ENCODE assay signal across 13 mouse cellular contexts in the genomic region with DNA sequence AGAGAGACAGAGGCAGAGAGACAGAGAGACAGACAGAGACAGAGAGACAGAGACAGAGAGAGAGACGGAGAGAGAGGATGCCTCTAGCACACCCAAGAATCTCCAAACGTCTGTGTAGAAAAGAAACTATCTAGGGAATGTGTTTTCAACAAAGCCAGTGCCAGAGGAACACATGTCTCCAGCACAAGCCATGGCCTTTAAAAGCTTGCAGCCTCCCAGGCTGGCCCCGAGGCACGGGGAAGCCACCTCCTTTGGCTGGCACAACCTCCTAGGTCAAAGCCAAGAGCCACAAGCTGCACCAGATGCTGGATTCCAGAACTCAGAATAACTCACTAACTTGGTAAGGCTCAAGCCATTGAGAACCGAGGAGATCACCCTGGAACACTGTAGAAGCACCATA. TPM values are rescaled to one million over a fixed set of nuclear protein-coding genes. Genes with fewer than 3 reads are reported as not detected.
DNase-seq lines count a peak whose midpoint lies in the region; ATAC-seq lines count a peak whose summit lies in the region.
"Had no signal": no experiment of that assay in that cellular context is flagged by ENCODE, and none has a peak within 500 bp of the region (broad histone marks: within the 10 kb centered on the region; RNA-seq: fewer than 3 reads in every experiment).

No protein-coding gene starts in this region.

- peaks cover 50% of the 10 kb centered on the region for H3K4me1 ChIP-seq in heart, embryonic 15.5 days (replicated peaks)

- WGBS in heart, embryonic 15.5 days, result 24% methylated on average over 5 of the region's 5 CpGs

- H3K9ac ChIP-seq in heart, embryonic 15.5 days, result no peak overlapping the region
- H3K9ac ChIP-seq: embryonic facial prominence, embryonic 15.5 days; hindbrain, embryonic 14.5 days; lung, embryonic 15.5 days had no signal

- peak overlapping the region; percentile 32; the same call in 1 of the 2 replicates for H3K4me2 ChIP-seq in heart, embryonic 15.5 days
- H3K4me2 ChIP-seq: embryonic facial prominence, embryonic 15.5 days; hindbrain, embryonic 14.5 days; lung, embryonic 15.5 days had no signal

- DNase-seq in kidney, postnatal 36 days, result peak; percentile 43 to 44
- no peak for DNase-seq in kidney, postnatal 10 days
- peak; percentile 92 for DNase-seq in Muller cell, postnatal 12 days (ENCODE audit: inconsistent ontology term)
- peak; percentile 49 for DNase-seq in gastrocnemius, postnatal 10 days
- DNase-seq in right cerebral cortex, postnatal 36 days (ENCODE audit: low spot score in 2 of 2), result no peak
- DNase-seq in left cerebral cortex, postnatal 25 days (ENCODE audit: low spot score in 2 of 2), result no peak
- no peak for DNase-seq in urinary bladder, postnatal 25 days (ENCODE audit: low spot score)
- DNase-seq: thymus, postnatal 14 days had no signal

- intact Hi-C loops in left cerebral cortex, postnatal 25 days (cut with DNase I), result no loop called here

- peak; percentile 72 for ATAC-seq in heart, embryonic 15.5 days (replicated peaks; ENCODE audit: insufficient number of reproducible peaks, insufficient read depth, low FRiP score, low read depth)
- ATAC-seq: CD4-positive, CD25-positive, alpha-beta regulatory T cell, adult 4 months had no signal

- no peaks in the 10 kb centered on the region for H3K9me3 ChIP-seq in heart, embryonic 15.5 days (replicated peaks)
- H3K9me3 ChIP-seq: embryonic facial prominence, embryonic 15.5 days; lung, embryonic 15.5 days had no signal

- no peaks in the 10 kb centered on the region; the same call in 1 of the 2 replicates for H3K36me3 ChIP-seq in heart, embryonic 15.5 days
- H3K36me3 ChIP-seq: lung, embryonic 15.5 days had no signal

- H3K27ac ChIP-seq in heart, embryonic 15.5 days, result peak overlapping the region; percentile 81
- H3K27ac ChIP-seq: embryonic facial prominence, embryonic 15.5 days; hindbrain, embryonic 14.5 days; lung, embryonic 15.5 days had no signal

- no peaks in the 10 kb centered on the region for H3K27me3 ChIP-seq in heart, embryonic 15.5 days
- H3K27me3 ChIP-seq: embryonic facial prominence, embryonic 15.5 days; lung, embryonic 15.5 days had no signal

- H3K4me3 ChIP-seq in heart, embryonic 15.5 days, result no peak overlapping the region
- H3K4me3 ChIP-seq: embryonic facial prominence, embryonic 15.5 days; lung, embryonic 15.5 days had no signal

RNA-seq across cellular contexts. Expression of a gene that starts 42.1 kb away (rescaled TPM):
- 10 to 100 TPM; 44.6 to 50.4 TPM for total RNA-seq in gastrocnemius, postnatal 10 days (2021)
- polyA plus RNA-seq in heart, embryonic 15.5 days (2015; fragmentation: Nextera tagmentation; extraction: Ambion mirVana), result 50.5 and 58.4 TPM in 2 replicates
- 10 to 100 TPM; 43.7 to 47.7 TPM for total RNA-seq in left cerebral cortex, postnatal 25 days (2021)

Comparison
In these comparisons a context has a peak if more than half of its experiments do, and no peak if none do; other contexts are left out.
1. DNase-seq: peak in kidney, postnatal 36 days (2 of 2), Muller cell, postnatal 12 days (single experiment) and gastrocnemius, postnatal 10 days (single experiment); none in kidney, postnatal 10 days (single experiment), right cerebral cortex, postnatal 36 days (0 of 2), left cerebral cortex, postnatal 25 days (0 of 2) and urinary bladder, postnatal 25 days (single experiment).